Mouse (Mus musculus): Measurements from ENCODE around the gene Taar7a. TPM values are rescaled to one million over a fixed set of nuclear protein-coding genes. Genes with fewer than 3 reads are reported as not detected.

The Taar7a gene
- total and polyA plus RNA-seq, 2 experiments from 2014 or later, result not detected

DNA sequence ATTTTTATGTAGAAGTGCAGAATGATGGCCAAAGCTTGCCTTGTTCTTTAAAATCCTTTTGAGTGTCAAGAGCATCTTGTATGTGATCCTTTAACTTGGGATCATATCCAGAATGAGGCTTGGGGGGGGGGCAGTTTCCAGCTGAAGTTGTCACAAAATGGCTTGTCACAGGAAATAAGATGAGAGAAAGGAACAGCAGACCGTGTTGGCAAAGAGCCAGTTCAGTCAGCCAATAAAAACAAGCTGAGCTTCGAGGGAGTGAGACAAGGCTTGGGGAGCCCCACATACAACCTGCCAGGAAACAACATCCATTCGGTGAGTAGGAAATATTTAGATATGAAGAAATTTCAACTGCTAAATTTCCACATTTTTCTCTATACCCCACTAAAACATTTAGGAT, 29.8 kb downstream of the Taar7a start:
- Histone ChIP-seq H3K4me3 (ENCODE audit: low read depth, low read length) (no peak overlapping the region), H3K9me3 (replicated peaks; ENCODE audit: control insufficient read depth, low read length) (0 out of 2 replicates have a peak, but pooled peaks cover 3% of the 10 kb centered on the region), H3K9ac (replicated peaks; ENCODE audit: low read depth, low read length) (no peak overlapping the region), H3K4me2 (ENCODE audit: low read depth, low read length) (no peak overlapping the region), H3K4me1 (ENCODE audit: control insufficient read depth, insufficient read depth) (no peaks in the 10 kb centered on the region), H3K27ac (ENCODE audit: low read depth) (no peak overlapping the region), H3K36me3 (replicated peaks; ENCODE audit: control insufficient read depth, insufficient read depth, low read length) (no peaks in the 10 kb centered on the region), H3K27me3 (ENCODE audit: control insufficient read depth, insufficient read depth, low read length) (no peaks in the 10 kb centered on the region)
- peak; percentile 39 for DNase-seq (ENCODE audit: low spot score)
- no peak for ATAC-seq (ENCODE audit: insufficient read depth, low read depth)
- TF ChIP-seq CTCF (IDR thresholded peaks at IDR 0.05; ENCODE audit: low read depth) (no peak), EP300 (IDR thresholded peaks at IDR 0.05; ENCODE audit: low read depth) (no peak)
- 43% methylated on average over 3 of the region's 3 CpGs for WGBS

DNA sequence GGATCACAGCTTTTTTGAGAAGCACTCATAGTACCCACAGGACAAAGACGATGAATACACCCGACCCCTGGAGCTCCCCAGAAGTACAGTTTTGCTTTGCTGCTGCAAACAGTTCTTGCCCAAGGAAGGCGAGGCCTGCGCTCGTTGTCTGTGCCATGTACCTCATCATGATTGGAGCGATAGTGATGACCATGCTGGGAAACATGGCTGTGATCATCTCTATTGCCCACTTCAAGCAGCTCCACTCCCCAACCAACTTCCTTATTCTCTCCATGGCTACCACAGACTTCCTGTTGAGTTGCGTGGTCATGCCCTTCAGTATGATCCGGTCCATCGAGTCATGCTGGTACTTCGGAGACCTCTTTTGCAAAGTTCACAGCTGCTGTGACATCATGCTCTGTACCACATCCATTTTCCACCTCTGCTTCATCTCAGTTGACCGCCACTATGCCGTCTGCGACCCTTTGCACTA, 32.8 kb downstream of the Taar7a start, which contains the start of gene Taar4:
Gene Taar4 (plus strand): TSS at position 51 of the 472 bp plus-strand sequence.
- Histone ChIP-seq H3K9ac (replicated peaks; ENCODE audit: low read depth, low read length) (no peak within 1 kb of the TSS), H3K4me1 (ENCODE audit: control insufficient read depth, insufficient read depth) (no peaks in the 10 kb centered on the region), H3K4me2 (ENCODE audit: low read depth, low read length) (no peak within 1 kb of the TSS), H3K9me3 (replicated peaks; ENCODE audit: control insufficient read depth, low read length) (0 out of 2 replicates have a peak, but pooled peaks cover 3% of the 10 kb centered on the region), H3K27ac (ENCODE audit: low read depth) (no peak within 1 kb of the TSS), H3K36me3 (replicated peaks; ENCODE audit: control insufficient read depth, insufficient read depth, low read length) (no peaks in the 10 kb centered on the region), H3K27me3 (ENCODE audit: control insufficient read depth, insufficient read depth, low read length) (no peaks in the 10 kb centered on the region), H3K4me3 (ENCODE audit: low read depth, low read length) (no peak within 1 kb of the TSS)
- no peak for ATAC-seq (ENCODE audit: insufficient read depth, low read depth)
- TF ChIP-seq EP300 (IDR thresholded peaks at IDR 0.05; ENCODE audit: low read depth) (no peak), CTCF (IDR thresholded peaks at IDR 0.05; ENCODE audit: low read depth) (no peak)
- DNase-seq (ENCODE audit: low spot score), result no peak
- 91% methylated on average over 13 of the region's 13 CpGs for WGBS

DNA sequence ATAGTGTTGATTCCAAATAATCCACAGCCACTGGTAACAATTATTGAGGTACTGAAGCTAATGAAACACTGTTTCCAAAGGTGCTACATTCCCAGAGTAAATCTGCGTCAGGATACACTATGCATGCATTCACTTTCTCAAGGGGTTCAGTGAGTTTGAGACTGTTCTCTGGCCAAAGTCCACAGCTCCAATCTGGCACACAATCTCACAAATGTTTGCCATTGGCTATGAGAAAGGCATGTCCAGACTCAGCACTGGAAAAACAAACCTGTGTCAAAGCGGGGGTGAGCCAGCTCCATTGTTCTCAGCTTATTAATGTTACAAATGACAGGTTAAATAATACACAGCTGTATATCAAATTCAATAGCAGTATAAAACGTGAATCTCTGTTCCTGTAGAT, 34.2 kb downstream of the Taar7a start:
- Histone ChIP-seq H3K27me3 (ENCODE audit: control insufficient read depth, insufficient read depth, low read length) (no peaks in the 10 kb centered on the region), H3K36me3 (replicated peaks; ENCODE audit: control insufficient read depth, insufficient read depth, low read length) (no peaks in the 10 kb centered on the region), H3K9ac (replicated peaks; ENCODE audit: low read depth, low read length) (no peak overlapping the region), H3K4me3 (ENCODE audit: low read depth, low read length) (no peak overlapping the region), H3K27ac (ENCODE audit: low read depth) (no peak overlapping the region), H3K9me3 (replicated peaks; ENCODE audit: control insufficient read depth, low read length) (no peaks in the 10 kb centered on the region), H3K4me1 (ENCODE audit: control insufficient read depth, insufficient read depth) (no peaks in the 10 kb centered on the region), H3K4me2 (ENCODE audit: low read depth, low read length) (no peak overlapping the region)
- ATAC-seq (ENCODE audit: insufficient read depth, low read depth) (no peak), DNase-seq (ENCODE audit: low spot score) (no peak)
- WGBS, result 52% methylated on average over 3 of the region's 3 CpGs
- TF ChIP-seq EP300 (IDR thresholded peaks at IDR 0.05; ENCODE audit: low read depth), result no peak
- no peak for TF ChIP-seq CTCF (IDR thresholded peaks at IDR 0.05; ENCODE audit: low read depth)

DNA sequence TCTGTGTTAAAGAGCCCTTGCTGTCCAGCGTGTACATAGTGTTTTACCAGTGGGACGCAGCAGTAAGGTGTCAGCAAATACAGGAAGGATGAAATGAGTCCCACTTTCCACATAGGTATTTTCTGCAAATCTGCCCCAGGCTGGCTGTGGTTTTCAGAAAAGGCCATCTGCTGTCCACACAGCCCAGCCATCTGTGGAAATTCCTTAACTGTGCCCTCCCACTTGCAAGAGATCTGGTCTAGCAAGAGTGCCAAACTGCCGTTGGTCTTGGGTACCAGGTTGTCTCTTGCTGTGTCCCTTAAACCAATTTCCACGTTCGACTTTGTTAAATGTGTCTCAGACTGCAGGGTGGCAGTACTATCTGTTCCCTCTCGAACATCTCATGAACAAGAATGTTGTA, 41.6 kb downstream of the Taar7a start:
- no peaks in the 10 kb centered on the region for H3K27me3 ChIP-seq (ENCODE audit: control insufficient read depth, insufficient read depth, low read length)
- ATAC-seq (ENCODE audit: insufficient read depth, low read depth), result no peak

DNA sequence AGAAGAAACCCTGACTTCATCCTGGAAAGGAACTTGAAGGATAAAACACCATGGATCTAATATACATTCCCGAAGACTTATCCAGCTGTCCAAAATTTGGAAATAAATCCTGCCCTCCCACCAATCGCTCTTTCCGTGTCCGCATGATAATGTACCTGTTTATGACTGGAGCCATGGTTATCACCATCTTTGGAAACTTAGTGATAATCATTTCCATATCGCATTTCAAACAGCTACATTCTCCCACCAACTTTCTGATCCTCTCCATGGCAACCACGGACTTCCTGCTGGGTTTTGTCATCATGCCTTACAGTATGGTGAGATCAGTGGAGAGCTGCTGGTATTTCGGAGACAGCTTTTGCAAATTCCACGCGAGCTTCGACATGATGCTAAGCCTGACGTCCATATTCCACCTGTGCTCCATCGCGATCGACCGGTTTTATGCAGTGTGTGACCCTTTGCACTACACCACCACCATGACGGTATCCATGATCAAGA, 43.7 kb downstream of the Taar7a start, which contains the start of gene Taar3:
Gene Taar3 (plus strand): TSS at position 51 of the 498 bp plus-strand sequence.
- Histone ChIP-seq H3K9ac (replicated peaks; ENCODE audit: low read depth, low read length) (no peak within 1 kb of the TSS), H3K9me3 (replicated peaks; ENCODE audit: control insufficient read depth, low read length) (no peaks in the 10 kb centered on the region), H3K4me3 (ENCODE audit: low read depth, low read length) (no peak within 1 kb of the TSS), H3K4me1 (ENCODE audit: control insufficient read depth, insufficient read depth) (no peaks in the 10 kb centered on the region), H3K27me3 (ENCODE audit: control insufficient read depth, insufficient read depth, low read length) (no peaks in the 10 kb centered on the region), H3K27ac (ENCODE audit: low read depth) (no peak within 1 kb of the TSS), H3K4me2 (ENCODE audit: low read depth, low read length) (no peak within 1 kb of the TSS), H3K36me3 (replicated peaks; ENCODE audit: control insufficient read depth, insufficient read depth, low read length) (no peaks in the 10 kb centered on the region)
- no peak for ATAC-seq (ENCODE audit: insufficient read depth, low read depth)
- DNase-seq (ENCODE audit: low spot score), result no peak
- TF ChIP-seq CTCF (IDR thresholded peaks at IDR 0.05; ENCODE audit: low read depth) (no peak), EP300 (IDR thresholded peaks at IDR 0.05; ENCODE audit: low read depth) (no peak)
- 87% methylated on average over 16 of the region's 16 CpGs for WGBS

More for the DNA sequence above, 41.6 kb downstream of the Taar7a start:
- H3K9ac ChIP-seq (replicated peaks; ENCODE audit: low read depth, low read length), result no peak overlapping the region
- H3K4me2 ChIP-seq (ENCODE audit: low read depth, low read length), result no peak overlapping the region
- WGBS, result 71% methylated on average over 6 of the region's 6 CpGs
- no peaks in the 10 kb centered on the region for H3K4me1 ChIP-seq (ENCODE audit: control insufficient read depth, insufficient read depth)
- H3K36me3 ChIP-seq (replicated peaks; ENCODE audit: control insufficient read depth, insufficient read depth, low read length), result no peaks in the 10 kb centered on the region
- no peak overlapping the region for H3K27ac ChIP-seq (ENCODE audit: low read depth)
- no peak for TF ChIP-seq CTCF (IDR thresholded peaks at IDR 0.05; ENCODE audit: low read depth)
- TF ChIP-seq EP300 (IDR thresholded peaks at IDR 0.05; ENCODE audit: low read depth), result no peak
- no peak overlapping the region for H3K4me3 ChIP-seq (ENCODE audit: low read depth, low read length)
- DNase-seq (ENCODE audit: low spot score), result no peak
- no peaks in the 10 kb centered on the region for H3K9me3 ChIP-seq (replicated peaks; ENCODE audit: control insufficient read depth, low read length)

DNA sequence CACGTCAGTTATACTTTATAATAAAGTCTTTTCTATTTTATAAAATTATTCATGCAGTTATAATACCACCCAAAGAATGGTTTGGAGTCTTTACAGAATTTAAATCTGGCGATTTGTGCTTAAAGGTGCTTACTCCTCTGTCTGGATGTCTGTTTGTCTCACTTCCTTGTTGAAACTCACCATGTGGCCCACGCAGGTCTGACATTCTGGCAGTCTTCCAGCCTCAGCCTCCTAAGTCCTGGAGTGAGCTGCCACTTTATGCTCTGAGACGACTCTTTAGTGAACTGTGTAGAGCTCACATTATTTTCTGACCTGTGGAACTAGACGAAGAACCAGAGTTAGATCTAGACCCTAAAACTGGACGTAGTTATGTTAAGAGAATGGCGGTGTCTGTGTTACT, 45.3 kb downstream of the Taar7a start:
- 36% methylated on average over 7 of the region's 7 CpGs for WGBS
- Histone ChIP-seq H3K9ac (replicated peaks; ENCODE audit: low read depth, low read length) (no peak overlapping the region), H3K4me3 (ENCODE audit: low read depth, low read length) (no peak overlapping the region), H3K9me3 (replicated peaks; ENCODE audit: control insufficient read depth, low read length) (no peaks in the 10 kb centered on the region), H3K27ac (ENCODE audit: low read depth) (no peak overlapping the region), H3K4me2 (ENCODE audit: low read depth, low read length) (no peak overlapping the region), H3K4me1 (ENCODE audit: control insufficient read depth, insufficient read depth) (no peaks in the 10 kb centered on the region), H3K27me3 (ENCODE audit: control insufficient read depth, insufficient read depth, low read length) (no peaks in the 10 kb centered on the region), H3K36me3 (replicated peaks; ENCODE audit: control insufficient read depth, insufficient read depth, low read length) (no peaks in the 10 kb centered on the region)
- DNase-seq (ENCODE audit: low spot score), result no peak
- ATAC-seq (ENCODE audit: insufficient read depth, low read depth), result no peak
- no peak for TF ChIP-seq EP300 (IDR thresholded peaks at IDR 0.05; ENCODE audit: low read depth)
- TF ChIP-seq CTCF (IDR thresholded peaks at IDR 0.05; ENCODE audit: low read depth), result no peak
